Mouse (Mus musculus) lung, embryonic 14.5 days (tissue): Measurements from ENCODE around the gene Dmbx1. TPM values are rescaled to one million over a fixed set of nuclear protein-coding genes. Genes with fewer than 3 reads are reported as not detected.

ENCODE experiments used
- ATAC-seq: fragments of 200-750 bp; cut with Nextera tagmentation; 2 replicates; pipeline ENCODE4 v1.8.0; 2017; ENCODE audit warnings: mild to moderate bottlenecking, moderate TSS enrichment, moderate library complexity; ENCODE audit not compliant: insufficient read depth
- DNase-seq: peaks from one replicate; pipeline ENCODE4 v3.0.0-alpha.2; 2015
- H3K27ac ChIP-seq: fragments of 300-500 bp; sonication (generic); 2 replicates; pipeline ENCODE4 v1.5.1; 2014; ENCODE audit warnings: low read depth, mild to moderate bottlenecking, moderate library complexity
- H3K27me3 ChIP-seq: fragments of 300-500 bp; sonication (generic); 2 replicates; pipeline ENCODE4 v1.6.1; 2014; ENCODE audit warnings: low read length, control low read depth; ENCODE audit not compliant: insufficient read depth
- H3K36me3 ChIP-seq: fragments of 300-500 bp; sonication (generic); 2 replicates; pipeline ENCODE4 v1.6.1; 2014; ENCODE audit warnings: control low read depth; ENCODE audit not compliant: insufficient read depth
- H3K4me1 ChIP-seq: fragments of 300-500 bp; sonication (generic); 2 replicates; pipeline ENCODE4 v1.6.1; 2014; ENCODE audit warnings: antibody characterized with exemption, control low read depth; ENCODE audit not compliant: insufficient read depth
- H3K4me2 ChIP-seq: fragments of 300-500 bp; sonication (generic); 2 replicates; pipeline ENCODE4 v1.6.1; 2014; ENCODE audit warnings: mild to moderate bottlenecking
- H3K4me3 ChIP-seq: fragments of 300-500 bp; sonication (generic); 2 replicates; pipeline ENCODE4 v1.5.1; 2014; ENCODE audit warnings: low read depth, low read length
- H3K9ac ChIP-seq: fragments of 300-500 bp; sonication (generic); 2 replicates; pipeline ENCODE4 v1.6.1; 2014
- H3K9me3 ChIP-seq: fragments of 300-500 bp; sonication (generic); 2 replicates; pipeline ENCODE4 v1.6.1; 2016; ENCODE audit warnings: low read depth, low read length, control low read depth
- CTCF ChIP-seq: IDR thresholded peaks from 2 replicates; pipeline ENCODE4 v1.5.1; 2016; ENCODE audit warnings: antibody characterized with exemption, low read depth
- WGBS: fragments of 180-500 bp; shearing (Covaris S2); extraction: QIAGEN DNeasy Blood & Tissue Kit; methylation state at CpG from one replicate; pipeline ENCODE4 v1.1.7; 2014; 5-methylcytosine and 5-hydroxymethylcytosine counted together
- polyA plus RNA-seq: library from polyadenylated mRNA; unstranded; fragments of >200 nt; fragmentation: Nextera tagmentation; extraction: Ambion mirVana; gene quantifications from 2 replicates; pipeline ENCODE4 v1.2.1, GENCODE M21; 2014

Gene Dmbx1
- polyA plus RNA-seq, 1 experiment from 2014 or later: not detected

DNA sequence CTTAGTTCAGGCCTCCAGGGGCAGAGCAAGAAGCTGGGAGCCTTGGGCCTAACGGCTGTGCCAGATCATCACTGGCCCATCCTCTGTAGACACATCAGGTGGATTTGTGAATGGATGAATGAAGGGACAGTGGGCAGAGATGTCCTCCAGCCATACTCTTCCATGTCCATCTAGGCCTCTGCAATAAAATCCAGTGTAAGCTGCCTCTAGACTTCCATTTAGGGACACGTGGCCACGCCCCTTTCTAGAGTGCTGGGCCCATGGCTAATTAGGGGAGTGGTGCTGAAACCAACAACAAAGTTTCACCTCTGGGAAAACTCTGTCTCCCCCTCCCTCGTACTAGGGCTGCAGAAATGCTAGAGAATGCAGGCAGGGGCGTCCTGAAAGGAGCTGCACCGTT, 49.7 kb downstream of the Dmbx1 start:
- H3K4me3 ChIP-seq: peak overlapping the region; percentile 19; the same call in 1 of the 2 replicates
- ATAC-seq: no peak
- H3K27me3 ChIP-seq: peaks cover 25% of the 10 kb centered on the region
- no peaks in the 10 kb centered on the region for H3K9me3 ChIP-seq
- H3K36me3 ChIP-seq: no peaks in the 10 kb centered on the region
- peak overlapping the region; percentile 54 for H3K4me2 ChIP-seq
- no peak for TF ChIP-seq CTCF
- 10% methylated on average over 6 of the region's 6 CpGs for WGBS
- no peak overlapping the region for H3K9ac ChIP-seq
- no peaks in the 10 kb centered on the region for H3K4me1 ChIP-seq
- no peak overlapping the region for H3K27ac ChIP-seq
- peak; percentile 34 for DNase-seq

DNA sequence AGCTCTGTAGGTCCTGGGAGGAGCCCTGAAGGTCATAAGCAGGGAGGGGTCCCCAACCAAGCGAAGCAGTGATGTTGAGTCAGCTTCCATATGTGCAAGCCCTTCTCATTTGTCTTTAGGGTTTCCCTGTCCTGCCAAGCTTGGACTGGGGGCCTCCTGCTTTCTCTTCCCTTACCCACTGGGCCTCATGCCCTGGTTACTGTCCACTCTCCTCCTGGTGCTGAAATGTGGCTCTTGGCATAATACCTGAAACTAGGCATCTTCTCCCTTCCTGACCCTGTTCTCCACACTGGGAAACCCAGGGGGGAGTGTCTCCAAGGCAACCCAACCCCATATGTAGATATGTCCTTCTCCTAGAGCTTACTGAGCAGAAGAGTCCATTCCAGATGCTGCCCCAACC, 52.9 kb downstream of the Dmbx1 start:
- WGBS: 50% methylated on average over 1 of the region's 1 CpGs
- Histone ChIP-seq H3K4me3 (no peak overlapping the region), H3K36me3 (no peaks in the 10 kb centered on the region), H3K27ac (no peak overlapping the region), H3K9ac (no peak overlapping the region), H3K4me1 (no peaks in the 10 kb centered on the region), H3K27me3 (peaks cover 25% of the 10 kb centered on the region), H3K4me2 (no peak overlapping the region), H3K9me3 (no peaks in the 10 kb centered on the region)
- ATAC-seq (no peak), DNase-seq (peak; percentile 61)
- no peak for TF ChIP-seq CTCF

DNA sequence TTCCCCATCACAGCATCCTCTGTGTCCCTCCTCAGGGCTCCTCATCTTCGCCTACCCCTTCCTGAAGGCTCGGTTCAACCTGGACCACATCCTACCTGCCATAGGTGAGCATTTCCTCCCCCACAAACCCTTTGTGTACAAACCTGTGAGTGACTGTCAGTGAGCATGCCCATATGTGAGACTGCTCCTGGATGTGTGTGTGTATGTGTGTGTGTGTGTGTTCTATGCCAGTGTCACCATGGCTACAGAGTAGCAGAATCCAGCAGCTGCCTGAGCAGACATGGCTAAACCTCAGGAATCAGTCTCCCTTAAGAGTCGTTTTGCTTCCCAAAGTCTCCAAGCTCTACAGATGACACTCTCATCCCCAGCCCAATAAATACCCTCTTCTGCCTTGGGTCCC, 53.9 kb downstream of the Dmbx1 start:
- Histone ChIP-seq H3K4me1 (no peaks in the 10 kb centered on the region), H3K9ac (no peak overlapping the region), H3K27me3 (peaks cover 16% of the 10 kb centered on the region), H3K27ac (no peak overlapping the region), H3K4me3 (no peak overlapping the region), H3K36me3 (no peaks in the 10 kb centered on the region), H3K4me2 (no peak overlapping the region), H3K9me3 (no peaks in the 10 kb centered on the region)
- DNase-seq (no peak), ATAC-seq (no peak)
- no peak for TF ChIP-seq CTCF
- WGBS: 66% methylated on average over 3 of the region's 3 CpGs

DNA sequence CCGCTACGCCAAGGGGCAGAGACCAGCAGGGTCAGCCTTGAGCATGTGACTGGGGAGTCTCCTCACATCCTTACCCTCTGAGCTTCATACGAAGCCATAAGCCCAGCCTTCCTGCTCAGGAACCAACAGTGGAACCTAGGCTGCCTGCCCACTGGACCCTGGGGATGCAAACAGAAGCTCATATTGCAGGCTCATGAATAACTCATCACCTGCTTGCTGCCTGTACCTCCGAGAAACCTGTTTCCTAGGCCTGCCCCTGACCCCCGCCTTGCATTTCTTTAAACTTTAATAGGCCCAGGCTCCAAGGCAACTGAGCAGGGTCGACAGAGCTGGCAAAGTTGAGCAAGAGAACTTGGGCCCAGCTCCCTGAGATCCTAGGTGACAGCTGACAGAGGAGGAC, 55.7 kb downstream of the Dmbx1 start, which contains the start of gene Kncn:
Kncn (plus strand) TSS at position 379 of the 400 bp plus-strand sequence.
- 69% methylated on average over 6 of the region's 6 CpGs for WGBS

DNA sequence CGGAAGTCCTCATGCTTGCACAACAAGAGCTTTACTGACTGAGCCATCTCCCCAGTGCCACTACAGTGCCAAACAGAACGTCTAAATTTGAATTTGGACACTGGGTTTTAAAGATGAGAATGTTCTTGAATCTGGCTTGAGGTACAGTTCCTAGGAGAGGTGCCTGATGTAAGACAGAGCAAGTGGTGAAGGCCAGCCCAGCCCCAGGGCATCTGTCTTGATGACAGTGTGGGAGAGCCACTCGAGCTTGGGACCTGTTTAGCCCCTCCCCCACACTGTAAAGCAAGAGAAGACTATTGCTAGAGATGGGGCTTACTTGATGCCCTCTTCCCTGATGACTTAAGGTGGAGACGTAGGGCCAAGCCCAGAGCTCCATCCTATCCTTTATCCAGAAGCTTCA, 57.5 kb downstream of the Dmbx1 start:
- Histone ChIP-seq H3K27me3 (no peaks in the 10 kb centered on the region), H3K9me3 (no peaks in the 10 kb centered on the region), H3K4me3 (no peak overlapping the region), H3K27ac (no peak overlapping the region), H3K9ac (no peak overlapping the region), H3K4me2 (no peak overlapping the region), H3K36me3 (no peaks in the 10 kb centered on the region), H3K4me1 (no peaks in the 10 kb centered on the region)
- TF ChIP-seq CTCF: no peak
- ATAC-seq: no peak
- no peak for DNase-seq
- 52% methylated on average over 4 of the region's 4 CpGs for WGBS

More for the DNA sequence above, 55.7 kb downstream of the Dmbx1 start, which contains the start of gene Kncn:
- no peak for ATAC-seq
- Histone ChIP-seq H3K4me3 (no peak within 1 kb of the TSS), H3K9ac (no peak within 1 kb of the TSS), H3K36me3 (no peaks in the 10 kb centered on the region), H3K27ac (no peak within 1 kb of the TSS), H3K9me3 (no peaks in the 10 kb centered on the region), H3K27me3 (no peaks in the 10 kb centered on the region), H3K4me1 (no peaks in the 10 kb centered on the region), H3K4me2 (no peak within 1 kb of the TSS)
- TF ChIP-seq CTCF: no peak
- no peak for DNase-seq

DNA sequence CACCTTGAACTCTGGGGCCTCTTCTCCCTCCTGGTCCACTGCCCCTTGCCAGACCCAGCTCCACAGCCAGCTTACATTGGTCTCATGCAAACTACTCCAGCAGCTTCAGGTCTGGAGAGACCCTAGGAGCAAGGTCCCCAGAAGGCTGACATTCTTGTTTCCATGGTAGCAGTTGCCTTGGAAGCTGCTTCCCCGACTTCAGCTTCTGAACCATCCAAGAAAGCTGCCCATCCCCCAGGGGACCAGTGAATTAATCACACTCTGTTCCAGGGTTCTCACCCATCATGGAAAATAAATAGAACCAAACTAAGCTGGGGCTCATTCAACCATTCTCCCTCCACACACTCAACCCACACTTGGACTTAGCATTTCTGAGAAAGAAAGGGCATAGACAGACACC, 58.5 kb downstream of the Dmbx1 start:
- DNase-seq (no peak), ATAC-seq (no peak)
- H3K4me2 ChIP-seq: no peak overlapping the region
- 8% methylated on average over 1 of the region's 1 CpGs for WGBS
- TF ChIP-seq CTCF: no peak
- H3K4me3 ChIP-seq: no peak overlapping the region
- H3K9ac ChIP-seq: no peak overlapping the region
- no peaks in the 10 kb centered on the region for H3K9me3 ChIP-seq
- H3K4me1 ChIP-seq: no peaks in the 10 kb centered on the region
- no peaks in the 10 kb centered on the region for H3K36me3 ChIP-seq
- H3K27ac ChIP-seq: no peak overlapping the region
- H3K27me3 ChIP-seq: no peaks in the 10 kb centered on the region

DNA sequence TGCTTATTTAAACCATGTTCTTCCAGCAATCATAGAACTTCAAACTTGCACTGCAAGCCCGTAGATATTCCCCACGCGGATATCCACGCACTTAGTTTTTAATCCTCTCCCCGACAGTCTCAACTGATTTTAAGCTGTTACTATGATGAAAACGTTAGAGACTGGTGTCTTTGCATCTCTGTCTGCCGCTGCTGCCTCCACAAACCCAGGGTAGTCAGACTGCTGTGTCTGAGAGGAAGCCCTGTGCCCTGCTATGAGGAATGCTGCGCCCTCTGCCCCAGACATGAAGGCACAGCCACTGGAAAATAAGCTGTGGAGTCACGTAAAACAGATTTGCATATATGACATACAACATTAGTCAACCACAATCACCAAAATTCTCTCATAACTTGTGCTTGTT, 60.9 kb downstream of the Dmbx1 start:
- H3K36me3 ChIP-seq: no peaks in the 10 kb centered on the region
- no peaks in the 10 kb centered on the region for H3K27me3 ChIP-seq
- TF ChIP-seq CTCF: no peak
- ATAC-seq (no peak), DNase-seq (peak; percentile 9)
- no peaks in the 10 kb centered on the region for H3K4me1 ChIP-seq
- 33% methylated on average over 9 of the region's 9 CpGs for WGBS
- H3K27ac ChIP-seq: no peak overlapping the region
- no peak overlapping the region for H3K4me3 ChIP-seq
- H3K9ac ChIP-seq: no peak overlapping the region
- no peaks in the 10 kb centered on the region for H3K9me3 ChIP-seq
- peak overlapping the region; percentile 34; the same call in 1 of the 2 replicates for H3K4me2 ChIP-seq

DNA sequence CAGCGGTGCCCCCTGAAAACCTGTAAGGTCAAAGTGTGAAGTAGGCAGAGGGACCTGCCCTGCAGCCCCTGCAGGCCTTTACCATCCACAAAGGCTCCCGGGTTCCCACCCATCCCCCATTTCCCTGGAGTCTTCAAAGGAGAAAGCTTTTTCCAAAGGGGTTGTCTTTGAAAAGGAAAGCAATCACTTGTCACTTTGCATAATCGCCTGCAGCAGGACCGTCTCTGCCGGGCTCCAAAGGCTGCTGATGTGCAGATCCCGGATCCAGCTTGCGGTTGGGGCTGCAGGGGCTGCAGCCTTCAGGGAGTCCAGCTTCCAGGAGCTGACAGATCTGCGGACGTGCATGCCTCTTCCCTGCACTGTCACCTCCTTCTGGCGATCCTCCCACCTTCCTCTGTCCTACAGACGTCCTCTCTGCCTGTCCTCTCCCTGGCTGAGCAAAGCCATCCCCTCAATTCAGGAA, 61.5 kb downstream of the Dmbx1 start:
- no peak overlapping the region for H3K4me3 ChIP-seq
- no peak for TF ChIP-seq CTCF
- H3K27ac ChIP-seq: no peak overlapping the region
- no peaks in the 10 kb centered on the region for H3K27me3 ChIP-seq
- peaks cover 3% of the 10 kb centered on the region; the same call in 1 of the 2 replicates for H3K36me3 ChIP-seq
- H3K4me1 ChIP-seq: no peaks in the 10 kb centered on the region
- H3K4me2 ChIP-seq: peak overlapping the region; percentile 34; the same call in 1 of the 2 replicates
- ATAC-seq: peak; percentile 77; the same call in 1 of the 2 replicates
- DNase-seq: peak; percentile 56
- H3K9ac ChIP-seq: no peak overlapping the region; the same call in 1 of the 2 replicates
- H3K9me3 ChIP-seq: no peaks in the 10 kb centered on the region
- 4% methylated on average over 11 of the region's 11 CpGs for WGBS
